Mouse (Mus musculus) thymus, postnatal 14 days (tissue): ENCODE results near the gene Mrps7.
"Not testable (repeated sequence)": the region's sequence is repeated elsewhere in the genome, so short reads cannot be mapped to it uniquely, and the experiment has no call there.

Experiments
- DNase-seq: peaks from one replicate; pipeline ENCODE4 v3.0.0; 2021

Mrps7 gene

DNA sequence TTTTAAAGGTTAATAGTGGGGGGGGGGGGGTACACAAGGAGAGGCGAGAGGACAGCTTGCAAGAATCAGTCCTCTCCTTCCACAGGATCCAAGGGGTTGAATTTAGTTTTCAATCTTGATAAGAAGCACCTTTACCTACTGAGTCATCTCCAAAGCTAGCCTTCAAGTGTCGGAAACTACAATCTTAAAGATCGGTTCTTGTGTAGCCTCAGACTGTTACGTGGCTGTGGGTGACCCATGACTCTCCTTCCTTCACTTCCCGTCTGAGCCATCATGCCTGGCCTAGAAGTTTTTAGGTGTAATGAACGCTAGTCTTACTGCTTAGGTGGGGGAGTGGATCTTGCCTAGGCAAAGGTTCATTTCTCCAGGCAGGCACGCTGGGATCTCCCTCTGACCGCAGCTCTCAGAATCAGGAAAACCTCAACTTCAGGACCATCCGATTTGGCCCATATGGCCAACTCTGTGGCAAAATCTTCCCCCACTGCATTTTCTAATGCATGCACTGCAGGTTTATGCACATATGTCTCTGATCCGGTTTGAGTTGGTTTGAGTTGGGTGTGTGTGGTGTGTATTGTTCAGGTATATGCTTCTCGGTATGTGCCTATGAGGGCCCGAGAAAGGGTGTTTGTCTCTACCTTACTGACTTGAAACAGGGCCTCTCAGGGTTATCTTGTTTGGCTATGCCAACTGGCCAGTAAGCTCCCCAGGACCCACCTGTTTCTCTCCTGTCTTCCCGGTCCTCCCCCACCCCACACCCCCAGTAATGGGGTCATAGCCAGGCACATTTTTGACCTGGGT is 26.2 kb downstream of the Mrps7 start:
- no peak for DNase-seq

DNA sequence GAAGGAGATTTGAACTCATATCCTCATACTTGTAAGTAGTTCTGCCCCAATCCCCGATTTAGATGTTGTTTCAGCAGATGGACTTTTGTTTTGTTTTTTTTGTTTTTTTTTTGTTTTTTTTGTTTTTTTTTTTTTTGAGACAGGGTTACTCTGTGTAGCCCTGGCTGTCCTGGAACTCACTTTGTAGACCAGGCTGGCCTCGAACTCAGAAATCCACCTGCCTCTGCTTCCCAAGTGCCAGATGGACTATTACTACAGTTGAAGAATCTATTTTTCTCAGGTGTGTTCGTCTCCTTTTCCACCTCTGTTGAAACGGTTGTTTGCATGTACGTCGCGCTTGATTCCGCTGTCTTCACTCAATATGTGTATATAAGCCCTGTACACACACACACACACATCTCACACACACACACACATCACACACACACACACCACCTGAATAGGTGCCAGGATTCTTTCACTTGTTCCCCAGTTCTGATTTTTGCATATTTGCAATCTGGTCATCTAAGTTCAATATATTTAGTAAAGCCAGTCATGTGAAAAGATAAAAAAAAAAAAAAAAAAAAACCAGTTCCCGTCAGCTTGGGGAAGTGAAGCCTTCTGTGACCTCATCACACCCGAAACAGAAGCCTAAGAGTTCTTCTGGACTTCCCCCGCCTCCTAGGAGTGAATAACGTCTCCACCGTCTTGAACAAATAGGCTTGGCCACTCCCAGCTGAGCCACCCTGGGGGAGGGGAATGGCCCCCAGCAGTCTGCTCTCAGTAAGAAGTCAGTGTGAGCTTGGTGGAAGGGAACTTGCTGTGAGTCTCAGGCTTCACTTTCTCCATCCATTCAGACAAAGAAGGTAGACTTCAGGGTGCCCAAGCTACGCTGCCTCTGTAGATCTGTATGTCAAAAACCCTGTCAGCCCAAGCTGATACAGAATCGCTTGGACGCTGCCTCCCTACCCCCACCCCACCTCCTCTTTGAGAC is 27.1 kb downstream of the Mrps7 start:
- no peak for DNase-seq

- peak; percentile 47 for DNase-seq
Observed at GRCm38 (mm10) chr11:115631505-115631890, 27.8 kb downstream of the Mrps7 start.

DNA sequence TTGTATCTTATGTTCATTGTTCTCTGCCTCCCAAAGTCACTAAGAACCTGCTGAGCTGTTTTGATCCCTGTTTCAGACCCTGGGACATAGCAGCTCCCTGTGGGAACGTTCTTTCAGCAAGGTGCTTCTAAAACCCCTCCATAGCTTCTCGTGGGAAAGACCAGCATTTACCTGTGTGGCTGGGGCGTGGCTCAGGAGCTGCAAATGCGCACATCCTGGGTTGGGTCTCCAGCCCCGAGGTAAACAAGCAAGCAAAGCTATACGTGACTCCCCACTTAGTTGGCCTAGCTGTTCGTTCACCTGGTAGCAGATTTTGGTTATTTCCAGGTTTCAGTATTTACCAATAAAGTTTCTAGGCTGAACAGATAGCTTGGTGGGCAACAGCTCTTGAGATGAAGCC is 28.5 kb downstream of the Mrps7 start:
- DNase-seq: no peak

DNA sequence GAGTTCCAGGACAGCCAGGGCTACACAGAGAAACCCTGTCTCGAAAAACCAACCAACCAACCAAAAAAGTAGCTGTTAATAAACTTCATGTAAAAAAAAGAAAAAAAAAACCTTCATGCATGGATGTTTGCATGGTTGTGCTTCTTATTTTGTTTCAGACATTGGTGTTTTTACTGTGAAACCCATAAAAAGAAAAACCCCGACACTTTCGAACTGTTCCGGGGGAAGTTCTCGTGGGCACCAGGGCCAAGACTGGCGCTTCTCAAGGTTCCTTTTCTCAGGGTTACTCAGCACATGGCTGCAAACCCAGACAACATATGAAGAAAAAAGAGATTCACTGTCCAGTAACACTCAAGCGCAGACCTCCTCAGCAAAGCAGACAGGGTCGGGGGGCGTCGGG is 29.1 kb downstream of the Mrps7 start:
- DNase-seq: no peak

DNA sequence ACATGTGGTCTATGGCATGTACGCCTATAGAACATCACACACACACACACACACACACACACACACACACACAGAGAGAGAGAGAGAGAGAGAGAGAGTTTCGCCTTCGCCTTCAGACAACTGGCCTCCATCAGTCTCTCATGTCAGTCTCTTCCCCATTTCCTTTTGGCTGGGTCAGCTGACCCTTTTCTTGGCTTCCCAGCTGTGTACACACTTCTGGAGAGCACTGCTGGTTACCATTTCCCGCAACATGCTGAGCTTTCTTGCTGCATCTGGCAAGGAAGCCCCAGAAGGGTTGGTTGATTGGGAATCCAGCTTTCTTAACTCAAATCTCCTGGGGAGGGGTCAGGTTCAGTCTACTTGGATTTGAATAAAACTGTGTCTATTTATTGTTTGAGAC is 30.4 kb downstream of the Mrps7 start:
- no peak for DNase-seq

DNA sequence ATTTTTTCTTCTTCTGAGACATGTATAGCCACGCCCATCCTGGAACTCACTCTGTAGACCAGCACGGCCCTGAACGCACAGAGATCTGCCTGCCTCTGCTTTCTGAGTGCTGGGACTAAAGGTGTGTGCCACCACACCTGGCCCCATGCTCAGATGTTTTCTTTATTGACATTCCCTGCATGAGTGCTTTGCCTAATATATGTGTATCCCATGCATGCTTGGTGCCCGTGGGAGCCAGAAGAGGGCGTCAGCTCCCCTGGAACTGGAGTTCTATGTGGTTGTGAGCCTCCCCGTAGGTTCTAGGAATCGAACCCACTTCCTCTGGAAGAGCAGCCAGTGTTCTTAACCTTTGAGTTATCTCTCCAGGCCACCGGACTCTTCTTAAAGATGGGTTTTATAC is 31.3 kb downstream of the Mrps7 start:
- no peak for DNase-seq

- DNase-seq: no peak
Observed at GRCm38 (mm10) chr11:115635484-115635883, 31.8 kb downstream of the Mrps7 start.

- DNase-seq: no peak
Observed at GRCm38 (mm10) chr11:115636960-115637359, 33.2 kb downstream of the Mrps7 start.

- DNase-seq: no peak
Observed at GRCm38 (mm10) chr11:115638498-115639409, 35.0 kb downstream of the Mrps7 start.

GRCm38 (mm10) chr11:115639540-115639939 is 35.8 kb downstream of the Mrps7 start:
- no peak for DNase-seq

- DNase-seq: no peak
Observed at GRCm38 (mm10) chr11:115640311-115640828, 36.6 kb downstream of the Mrps7 start.

DNA sequence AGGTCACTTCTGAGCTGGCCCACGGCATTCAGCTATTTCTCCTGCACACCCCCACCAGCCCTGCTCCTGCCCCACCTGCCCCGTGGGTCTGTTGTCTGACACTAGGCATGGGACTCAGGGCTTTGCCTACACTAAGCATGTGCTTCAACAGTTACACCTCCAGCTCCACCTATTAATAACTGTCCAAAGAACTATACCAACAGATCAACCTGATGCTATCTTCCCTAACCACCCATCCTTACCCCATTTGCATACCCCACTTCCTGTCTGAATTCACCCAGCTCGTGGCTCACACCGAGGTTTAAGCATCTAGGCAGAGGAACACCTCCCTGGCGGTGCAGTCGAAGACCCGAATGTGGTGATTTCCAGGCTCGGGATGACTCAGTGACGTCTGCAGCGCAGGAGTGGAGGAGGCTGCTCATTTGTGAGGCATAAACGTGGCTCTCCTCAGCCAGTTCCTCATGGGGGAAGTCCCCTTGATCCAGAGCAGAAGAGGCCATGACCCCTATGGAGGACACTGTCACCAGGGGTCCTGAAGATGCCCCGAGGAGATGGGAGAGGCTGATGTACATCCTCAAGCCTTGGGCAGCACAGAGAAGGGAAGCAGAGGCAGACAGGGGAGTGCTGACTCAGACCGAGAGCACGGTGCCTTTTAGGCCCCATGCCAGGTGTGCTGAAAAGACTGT is 37.4 kb downstream of the Mrps7 start:
- DNase-seq: peak; percentile 76

GRCm38 (mm10) chr11:115641664-115642036 is 37.9 kb downstream of the Mrps7 start:
- DNase-seq: no peak

DNA sequence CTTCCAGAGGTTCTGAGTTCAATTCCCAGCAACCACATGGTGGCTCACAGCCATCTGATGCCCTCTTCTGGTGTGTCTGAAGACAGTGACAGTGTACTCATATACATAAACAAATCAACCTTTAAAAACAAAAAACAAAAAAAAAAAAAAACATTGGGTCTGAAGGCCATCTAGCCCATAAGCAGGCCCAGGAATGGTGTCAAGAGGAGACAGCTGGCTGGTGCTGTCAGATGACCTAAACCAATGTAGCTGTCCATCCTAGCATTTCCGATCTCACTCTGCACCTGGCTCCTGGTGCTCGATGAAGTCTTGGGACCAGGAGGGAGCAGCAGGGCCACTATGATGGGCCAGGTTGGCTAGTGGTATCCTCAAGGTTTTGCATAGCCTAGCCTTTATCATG is 39.0 kb downstream of the Mrps7 start:
- DNase-seq: no peak

DNA sequence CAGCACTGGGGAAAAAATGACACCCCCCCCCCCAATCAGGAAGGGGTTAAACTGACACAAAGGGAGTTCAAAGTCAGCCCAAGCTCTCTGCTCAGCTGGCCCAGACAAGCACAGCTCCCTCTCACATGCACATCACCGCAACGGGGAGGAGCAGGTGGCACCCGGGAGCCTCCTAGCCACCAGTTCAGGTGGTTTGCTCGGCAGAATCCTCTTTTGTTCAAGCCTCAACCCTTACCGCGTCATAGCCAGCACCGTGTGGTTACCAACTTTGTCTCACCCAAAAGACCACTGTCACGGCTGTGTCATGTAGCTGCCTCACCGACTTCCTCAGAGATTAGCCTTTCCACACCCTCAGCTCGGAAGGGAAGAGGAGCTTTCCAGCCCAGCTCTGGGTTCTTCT is 39.5 kb downstream of the Mrps7 start:
- peak; percentile 86 for DNase-seq

GRCm38 (mm10) chr11:115644308-115644707 is 40.6 kb downstream of the Mrps7 start:
- no peak for DNase-seq

DNA sequence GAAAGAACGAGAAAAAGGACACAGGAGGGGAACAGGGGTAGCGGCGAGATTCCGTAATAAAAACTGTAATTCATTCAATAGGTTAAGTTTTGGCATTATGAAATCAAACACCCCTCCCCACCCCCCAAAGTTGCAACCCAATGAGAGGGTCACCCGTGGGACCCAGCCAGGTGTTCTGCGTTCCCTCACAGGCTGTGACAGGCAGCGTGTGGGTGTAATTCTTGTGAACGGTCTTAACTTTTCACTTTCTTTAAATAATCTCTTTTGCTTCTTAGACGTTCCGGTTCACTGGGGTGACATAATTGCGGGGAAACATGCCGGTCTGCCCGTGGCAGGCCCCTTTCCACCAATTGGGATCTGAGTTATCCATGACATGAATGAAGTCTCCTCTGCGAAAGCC is 41.8 kb downstream of the Mrps7 start:
- not testable (repeated sequence) for DNase-seq

GRCm38 (mm10) chr11:115646439-115646838 is 42.7 kb downstream of the Mrps7 start:
- DNase-seq: peak; percentile 44

GRCm38 (mm10) chr11:115647459-115647858 is 43.7 kb downstream of the Mrps7 start:
- DNase-seq: peak; percentile 72

DNA sequence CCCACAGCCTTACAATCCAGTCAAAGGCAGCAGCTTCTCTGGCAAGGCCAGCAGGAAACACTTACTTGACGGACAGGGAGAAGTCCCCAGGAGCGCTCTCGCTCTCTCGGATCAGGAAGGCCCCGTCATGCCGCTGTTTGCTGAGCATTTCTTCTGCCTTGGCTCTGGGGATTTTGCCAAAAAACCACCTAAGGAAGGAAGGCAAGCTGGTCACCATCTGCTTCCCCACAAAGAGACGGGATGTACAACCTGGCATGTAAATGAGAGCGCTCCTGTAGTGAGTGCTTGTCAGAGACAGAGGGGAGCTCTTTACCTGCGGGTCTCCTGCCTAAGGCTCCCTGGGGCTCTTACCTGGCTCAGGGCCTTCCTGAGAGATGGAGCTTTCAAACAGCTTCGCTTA is 46.0 kb downstream of the Mrps7 start:
- DNase-seq: no peak

DNA sequence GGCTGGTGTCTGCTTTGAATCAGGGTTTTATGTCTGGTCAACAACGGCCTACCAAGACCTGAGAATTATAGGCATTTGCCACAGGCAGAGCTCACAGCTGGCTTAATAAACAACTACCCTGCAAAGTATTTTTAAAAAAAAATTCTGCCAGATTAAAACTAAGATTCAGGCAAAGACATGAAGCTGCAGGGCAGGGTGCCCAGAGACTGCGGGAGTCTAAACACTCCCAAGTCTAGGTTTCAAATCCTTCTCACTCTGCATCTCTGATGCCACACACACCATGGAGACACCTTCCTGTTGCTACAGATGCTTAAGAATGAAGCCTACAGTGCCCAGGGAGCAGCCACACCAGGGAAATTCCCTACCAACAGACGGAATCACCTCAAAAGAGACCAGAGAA is 48.0 kb downstream of the Mrps7 start:
- no peak for DNase-seq
